Mouse (Mus musculus) left cerebral cortex, adult 18-20 months (tissue): Measurements from ENCODE around the gene Gm10722. TPM values are rescaled to one million over a fixed set of nuclear protein-coding genes. Genes with fewer than 3 reads are reported as not detected.
"Not testable (repeated sequence)": the region's sequence is repeated elsewhere in the genome, so short reads cannot be mapped to it uniquely, and the experiment has no call there.

ENCODE experiments used
- DNase-seq, 2 experiments: peaks; one replicate each; pipeline ENCODE4 v3.0.0; 2021 to 2022; ENCODE audit warnings: low spot score in 2 of 2, mixed read lengths in 1 of 2
- long read RNA-seq, 2 experiments: library from polyadenylated mRNA; stranded (forward); transcript quantifications; one replicate each; pipeline ENCODE4 v2.0.0; 2021
- total RNA-seq, 2 experiments: library from RNA; stranded (reverse); gene quantifications; 2 replicates each; pipeline ENCODE4 v1.2.3; 2021

The Gm10722 gene
- total RNA-seq, result not detected
- long read RNA-seq, experiment 1, result 0 reads
- long read RNA-seq, experiment 2, result 0 reads

DNA sequence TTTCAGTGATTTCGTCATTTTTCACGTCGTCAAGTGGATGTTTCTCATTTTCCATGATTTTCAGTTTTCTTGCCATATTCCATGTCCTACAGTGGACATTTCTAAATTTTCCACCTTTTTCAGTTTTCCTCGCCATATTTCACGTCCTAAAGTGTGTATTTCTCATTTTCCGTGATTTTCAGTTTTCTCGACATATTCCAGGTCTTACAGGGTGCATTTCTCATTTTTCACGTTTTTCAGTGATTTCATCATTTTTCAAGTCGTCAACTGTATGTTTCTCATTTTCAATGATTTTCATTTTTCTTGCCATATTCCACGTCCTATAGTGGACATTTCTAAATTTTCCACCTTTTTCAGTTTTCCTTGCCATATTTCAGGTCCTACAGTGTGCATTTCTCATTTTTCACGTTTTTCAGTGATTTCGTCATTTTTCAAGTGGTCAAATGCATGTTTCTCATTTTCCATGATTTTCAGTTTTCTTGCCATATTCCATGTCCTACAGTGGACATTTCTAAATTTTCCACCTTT is at the start of gene Gm10722:
TSS of gene Gm10722 (plus strand) at position 478 of the 528 bp plus-strand sequence.
- peak in 1 of 2 experiments; percentile 8 for DNase-seq

DNA sequence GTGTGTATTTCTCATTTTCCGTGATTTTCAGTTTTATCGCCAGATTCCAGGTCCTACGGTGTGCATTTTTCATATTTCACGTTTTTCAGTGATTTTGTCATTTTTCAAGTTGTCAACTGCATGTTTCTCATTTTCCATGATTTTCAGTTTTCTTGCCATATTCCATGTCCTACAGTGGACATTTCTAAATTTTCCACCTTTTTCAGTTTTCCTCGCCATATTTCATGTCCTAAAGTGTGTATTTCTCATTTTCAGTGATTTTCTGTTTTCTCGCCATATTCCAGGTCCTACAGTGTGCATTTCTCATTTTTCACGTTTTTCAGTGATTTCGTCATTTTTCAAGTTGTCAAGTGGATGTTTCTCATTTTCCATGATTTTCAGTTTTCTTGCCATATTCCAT is 284 bp downstream of the Gm10722 start:
- DNase-seq, result peak; percentile 1 to 6

DNA sequence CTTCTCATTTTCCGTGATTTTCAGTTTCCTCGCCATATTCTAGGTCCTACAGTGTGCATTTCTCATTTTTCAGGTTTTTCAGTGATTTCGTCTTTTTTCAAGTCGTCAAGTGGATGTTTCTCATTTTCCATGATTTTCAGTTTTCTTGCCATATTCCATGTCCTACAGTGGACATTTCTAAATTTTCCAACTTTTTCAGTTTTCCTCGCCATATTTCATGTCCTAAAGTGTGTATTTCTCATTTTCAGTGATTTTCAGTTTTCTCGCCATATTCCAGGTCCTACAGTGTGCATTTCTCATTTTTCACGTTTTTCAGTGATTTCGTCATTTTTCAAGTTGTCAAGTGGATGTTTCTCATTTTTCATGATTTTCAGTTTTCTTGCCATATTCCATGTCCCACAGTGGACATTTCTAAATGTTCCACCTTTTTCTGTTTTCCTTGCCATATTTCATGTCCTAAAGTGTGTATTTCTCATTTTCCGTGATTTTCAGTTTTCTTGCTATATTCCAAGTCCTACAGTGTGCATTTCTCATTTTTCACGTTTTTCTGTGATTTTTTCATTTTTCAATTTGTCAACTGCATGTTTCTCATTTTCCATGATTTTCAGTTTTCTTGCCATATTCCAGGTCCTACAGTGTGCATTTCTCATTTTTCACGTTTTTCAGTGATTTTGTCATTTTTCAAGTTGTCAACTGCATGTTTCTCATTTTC is 1.4 kb downstream of the Gm10722 start:
- peak; percentile 100 for DNase-seq

GRCm38 (mm10) chr9:3002794-3003396 is 2.2 kb downstream of the Gm10722 start, which contains the start of gene Gm11168:
TSS of gene Gm11168 (plus strand) at chr9:3003346.
- DNase-seq, result not testable (repeated sequence)

DNA sequence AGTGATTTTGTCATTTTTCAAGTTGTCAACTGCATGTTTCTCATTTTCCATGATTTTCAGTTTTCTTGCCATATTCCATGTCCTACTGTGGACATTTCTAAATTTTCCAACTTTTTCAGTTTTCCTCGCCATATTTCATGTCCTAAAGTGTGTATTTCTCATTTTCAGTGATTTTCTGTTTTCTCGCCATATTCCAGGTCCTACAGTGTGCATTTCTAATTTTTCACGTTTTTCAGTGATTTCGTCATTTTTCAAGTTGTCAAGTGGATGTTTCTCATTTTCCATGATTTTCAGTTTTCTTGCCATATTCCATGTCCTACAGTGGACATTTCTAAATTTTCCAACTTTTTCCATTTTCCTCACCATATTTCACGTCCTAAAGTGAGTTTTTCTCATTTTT is 5.5 kb downstream of the Gm10722 start:
- DNase-seq, result not testable (repeated sequence)

- peak; percentile 80 to 95 for DNase-seq
These were observed 5.9 kb downstream of the Gm10722 start for GRCm38 (mm10) chr9:3006636-3007035.

GRCm38 (mm10) chr9:3007272-3007671 is 6.5 kb downstream of the Gm10722 start:
- DNase-seq, result not testable (repeated sequence)

DNA sequence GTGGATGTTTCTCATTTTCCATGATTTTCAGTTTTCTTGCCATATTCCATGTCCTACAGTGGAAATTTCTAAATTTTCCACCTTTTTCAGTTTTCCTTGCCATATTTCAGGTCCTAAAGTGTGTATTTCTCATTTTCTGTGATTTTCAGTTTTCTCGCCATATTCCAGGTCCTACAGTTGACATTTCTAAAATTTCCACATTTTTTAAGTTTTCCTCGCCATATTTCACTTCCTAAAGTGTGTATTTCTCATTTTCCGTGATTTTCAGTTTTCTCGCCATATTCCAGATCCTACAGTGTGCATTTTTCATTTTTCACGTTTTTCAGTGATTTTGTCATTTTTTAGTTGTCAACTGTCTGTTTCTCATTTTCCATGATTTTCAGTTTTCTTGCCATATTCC is 8.6 kb downstream of the Gm10722 start:
- DNase-seq, result not testable (repeated sequence)

GRCm38 (mm10) chr9:3012054-3012621 is 11.4 kb downstream of the Gm10722 start:
- not testable (repeated sequence) for DNase-seq

GRCm38 (mm10) chr9:3012733-3013279 is 12.1 kb downstream of the Gm10722 start, which contains the start of gene Gm10721:
TSS of gene Gm10721 (plus strand) at chr9:3013140.
- not testable (repeated sequence) for DNase-seq

DNA sequence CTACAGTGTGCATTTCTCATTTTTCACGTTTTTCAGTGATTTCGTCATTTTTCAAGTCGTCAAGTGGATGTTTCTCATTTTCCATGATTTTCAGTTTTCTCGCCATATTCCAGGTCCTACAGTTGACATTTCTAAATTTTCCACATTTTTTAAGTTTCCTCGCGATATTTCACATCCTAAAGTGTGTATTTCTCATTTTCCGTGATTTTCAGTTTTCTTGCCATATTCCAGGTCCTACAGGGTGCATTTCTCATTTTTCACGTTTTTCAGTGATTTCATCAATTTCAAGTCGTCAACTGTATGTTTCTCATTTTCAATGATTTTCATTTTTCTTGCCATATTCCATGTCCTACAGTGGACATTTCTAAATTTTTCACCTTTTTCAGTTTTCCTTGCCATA is 14.6 kb downstream of the Gm10722 start, which contains the start of gene Gm10720:
TSS of gene Gm10720 (plus strand) at position 301 of the 400 bp plus-strand sequence.
- not testable (repeated sequence) for DNase-seq

DNA sequence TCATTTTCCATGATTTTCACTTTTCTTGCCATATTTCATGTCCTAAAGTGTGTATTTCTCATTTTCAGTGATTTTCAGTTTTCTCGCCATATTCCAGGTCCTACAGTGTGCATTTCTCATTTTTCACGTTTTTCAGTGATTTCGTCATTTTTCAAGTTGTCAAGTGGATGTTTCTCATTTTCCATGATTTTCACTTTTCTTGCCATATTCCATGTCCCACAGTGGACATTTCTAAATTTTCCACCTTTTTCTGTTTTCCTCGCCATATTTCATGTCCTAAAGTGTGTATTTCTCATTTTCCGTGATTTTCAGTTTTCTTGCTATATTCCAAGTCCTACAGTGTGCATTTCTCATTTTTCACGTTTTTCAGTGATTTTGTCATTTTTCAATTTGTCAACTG is 15.2 kb downstream of the Gm10722 start:
- DNase-seq, result not testable (repeated sequence)

DNA sequence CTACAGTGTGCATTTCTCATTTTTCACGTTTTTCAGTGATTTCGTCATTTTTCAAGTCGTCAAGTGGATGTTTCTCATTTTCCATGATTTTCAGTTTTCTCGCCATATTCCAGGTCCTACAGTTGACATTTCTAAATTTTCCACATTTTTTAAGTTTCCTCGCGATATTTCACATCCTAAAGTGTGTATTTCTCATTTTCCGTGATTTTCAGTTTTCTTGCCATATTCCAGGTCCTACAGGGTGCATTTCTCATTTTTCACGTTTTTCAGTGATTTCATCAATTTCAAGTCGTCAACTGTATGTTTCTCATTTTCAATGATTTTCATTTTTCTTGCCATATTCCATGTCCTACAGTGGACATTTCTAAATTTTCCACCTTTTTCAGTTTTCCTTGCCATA is 16.4 kb downstream of the Gm10722 start, which contains the start of gene Gm10719:
TSS of gene Gm10719 (plus strand) at position 301 of the 400 bp plus-strand sequence.
- not testable (repeated sequence) for DNase-seq

DNA sequence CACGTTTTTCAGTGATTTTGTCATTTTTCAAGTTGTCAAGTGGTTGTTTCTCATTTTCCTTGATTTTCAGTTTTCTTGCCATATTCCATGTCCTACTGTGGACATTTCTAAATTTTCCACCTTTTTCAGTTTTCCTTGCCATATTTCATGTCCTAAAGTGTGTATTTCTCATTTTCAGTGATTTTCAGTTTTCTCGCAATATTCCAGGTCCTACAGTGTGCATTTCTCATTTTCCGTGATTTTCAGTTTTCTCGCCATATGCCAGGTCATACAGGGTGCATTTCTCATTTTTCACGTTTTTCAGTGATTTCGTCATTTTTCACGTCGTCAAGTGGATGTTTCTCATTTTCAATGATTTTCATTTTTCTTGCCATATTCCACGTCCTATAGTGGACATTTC is 18.2 kb downstream of the Gm10722 start:
- DNase-seq, result peak; percentile 1 to 80

DNA sequence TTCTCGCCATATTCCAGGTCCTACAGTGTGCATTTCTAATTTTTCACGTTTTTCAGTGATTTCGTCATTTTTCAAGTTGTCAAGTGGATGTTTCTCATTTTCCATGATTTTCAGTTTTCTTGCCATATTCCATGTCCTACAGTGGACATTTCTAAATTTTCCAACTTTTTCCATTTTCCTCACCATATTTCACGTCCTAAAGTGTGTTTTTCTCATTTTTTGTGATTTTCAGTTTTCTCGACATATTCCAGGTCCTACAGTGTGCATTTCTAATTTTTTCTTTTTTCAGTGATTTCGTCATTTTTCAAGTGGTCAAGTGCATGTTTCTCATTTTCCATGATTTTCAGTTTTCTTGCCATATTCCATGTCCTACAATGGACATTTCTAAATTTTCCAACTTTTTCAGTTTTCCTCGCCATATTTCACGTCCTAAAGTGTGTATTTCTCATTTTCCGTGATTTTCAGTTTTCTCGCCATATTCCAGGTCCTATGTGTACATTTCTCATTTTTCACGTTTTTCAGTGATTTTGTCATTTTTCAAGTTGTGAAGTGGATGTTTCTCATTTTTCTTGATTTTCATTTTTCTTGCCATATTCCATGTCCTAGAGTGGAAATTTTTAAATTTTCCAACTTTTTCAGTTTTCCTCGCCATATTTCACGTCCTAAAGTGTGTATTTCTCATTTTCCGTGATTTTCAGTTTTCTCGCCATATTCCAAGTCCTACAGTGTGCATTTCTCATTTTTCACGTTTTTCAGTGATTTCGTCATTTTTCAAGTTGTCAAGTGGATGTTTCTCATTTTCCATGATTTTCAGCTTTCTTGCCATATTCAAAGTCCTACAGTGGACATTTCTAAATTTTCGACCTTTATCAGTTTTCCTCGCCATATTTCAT is 19.4 kb downstream of the Gm10722 start:
- DNase-seq, result peak; percentile 39 to 71

GRCm38 (mm10) chr9:3022316-3023008 is 21.7 kb downstream of the Gm10722 start:
- peak; percentile 63 to 69 for DNase-seq

GRCm38 (mm10) chr9:3023312-3023984 is 22.7 kb downstream of the Gm10722 start, which contains the start of gene Gm10718:
TSS of gene Gm10718 (plus strand) at chr9:3023547.
- DNase-seq, result peak in 1 of 2 experiments; percentile 2

DNA sequence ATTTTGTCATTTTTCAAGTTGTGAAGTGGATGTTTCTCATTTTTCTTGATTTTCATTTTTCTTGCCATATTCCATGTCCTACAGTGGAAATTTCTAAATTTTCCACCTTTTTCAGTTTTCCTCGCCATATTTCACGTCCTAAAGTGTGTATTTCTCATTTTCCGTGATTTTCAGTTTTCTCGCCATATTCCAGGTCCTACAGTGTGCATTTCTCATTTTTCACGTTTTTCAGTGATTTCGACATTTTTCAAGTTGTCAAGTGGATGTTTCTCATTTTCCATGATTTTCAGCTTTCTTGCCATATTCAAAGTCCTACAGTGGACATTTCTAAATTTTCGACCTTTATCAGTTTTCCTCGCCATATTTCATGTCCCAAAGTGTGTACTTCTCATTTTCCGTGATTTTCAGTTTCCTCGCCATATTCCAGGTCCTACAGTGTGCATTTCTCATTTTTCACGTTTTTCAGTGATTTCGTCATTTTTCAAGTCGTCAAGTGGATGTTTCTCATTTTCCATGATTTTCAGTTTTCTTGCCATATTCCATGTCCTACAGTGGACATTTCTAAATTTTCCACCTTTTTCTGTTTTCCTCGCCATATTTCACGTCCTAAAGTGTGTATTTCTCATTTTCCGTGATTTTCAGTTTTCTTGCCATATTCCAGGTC is 23.4 kb downstream of the Gm10722 start:
- peak; percentile 61 to 78 for DNase-seq
